Mouse (Mus musculus) lung, postnatal 0 days (tissue): Measurements from ENCODE around the gene Inhba. TPM values are rescaled to one million over a fixed set of nuclear protein-coding genes. Genes with fewer than 3 reads are reported as not detected.

Source experiments
- ATAC-seq: fragments of 200-750 bp; cut with Nextera tagmentation; 2 replicates; pipeline ENCODE4 v1.8.0; 2017; ENCODE audit warnings: moderate library complexity
- DNase-seq: peaks from one replicate; pipeline ENCODE4 v3.0.0-alpha.2; 2016; ENCODE audit warnings: low spot score
- H3K27ac ChIP-seq: fragments of 300-500 bp; sonication (generic); 2 replicates; pipeline ENCODE4 v1.5.1; 2014; ENCODE audit warnings: antibody characterized with exemption, mild to moderate bottlenecking, low read length, mixed read lengths
- H3K27me3 ChIP-seq: fragments of 300-500 bp; sonication (generic); replicated peaks from 2 replicates; pipeline ENCODE4 v1.6.1; 2014; ENCODE audit warnings: low read length, mixed read lengths; ENCODE audit not compliant: insufficient read depth
- H3K36me3 ChIP-seq: fragments of 300-500 bp; sonication (generic); 2 replicates; pipeline ENCODE4 v1.6.1; 2014; ENCODE audit warnings: low read length, mixed read lengths; ENCODE audit not compliant: insufficient read depth
- H3K4me1 ChIP-seq: fragments of 300-500 bp; sonication (generic); 2 replicates; pipeline ENCODE4 v1.6.1; 2014; ENCODE audit warnings: antibody characterized with exemption, low read depth, low read length, mixed read lengths; ENCODE audit not compliant: insufficient read depth
- H3K4me2 ChIP-seq: fragments of 300-500 bp; sonication (generic); replicated peaks from 2 replicates; pipeline ENCODE4 v1.6.1; 2014; ENCODE audit warnings: low read depth, mild to moderate bottlenecking, low read length, moderate library complexity, mixed read lengths
- H3K4me3 ChIP-seq: fragments of 300-500 bp; sonication (generic); 2 replicates; pipeline ENCODE4 v1.5.1; 2014; ENCODE audit warnings: low read depth, low read length
- H3K9ac ChIP-seq: fragments of 300-500 bp; sonication (generic); replicated peaks from 2 replicates; pipeline ENCODE4 v1.6.1; 2014; ENCODE audit warnings: low read depth, mild to moderate bottlenecking
- H3K9me3 ChIP-seq: fragments of 300-500 bp; sonication (generic); 2 replicates; pipeline ENCODE4 v1.6.1; 2016; ENCODE audit warnings: low read length, mixed read lengths
- CTCF ChIP-seq: IDR thresholded peaks from 2 replicates; pipeline ENCODE4 v1.5.1; 2016; ENCODE audit warnings: antibody characterized with exemption, mild to moderate bottlenecking
- EP300 ChIP-seq: IDR thresholded peaks from 2 replicates; pipeline ENCODE4 v1.6.1; 2016; ENCODE audit warnings: antibody characterized with exemption, mild to moderate bottlenecking, control low read depth
- WGBS: fragments of 180-500 bp; shearing (Covaris S2); extraction: QIAGEN DNeasy Blood & Tissue Kit; methylation state at CpG from one replicate; pipeline ENCODE4 v1.1.7; 2014; 5-methylcytosine and 5-hydroxymethylcytosine counted together
- polyA plus RNA-seq: library from polyadenylated mRNA; unstranded; fragments of >200 nt; fragmentation: Nextera tagmentation; extraction: Ambion mirVana; gene quantifications from 2 replicates; pipeline ENCODE4 v1.2.1, GENCODE M21; 2015

Gene Inhba
- polyA plus RNA-seq, 1 experiment from 2014 or later = 1.1 TPM

DNA sequence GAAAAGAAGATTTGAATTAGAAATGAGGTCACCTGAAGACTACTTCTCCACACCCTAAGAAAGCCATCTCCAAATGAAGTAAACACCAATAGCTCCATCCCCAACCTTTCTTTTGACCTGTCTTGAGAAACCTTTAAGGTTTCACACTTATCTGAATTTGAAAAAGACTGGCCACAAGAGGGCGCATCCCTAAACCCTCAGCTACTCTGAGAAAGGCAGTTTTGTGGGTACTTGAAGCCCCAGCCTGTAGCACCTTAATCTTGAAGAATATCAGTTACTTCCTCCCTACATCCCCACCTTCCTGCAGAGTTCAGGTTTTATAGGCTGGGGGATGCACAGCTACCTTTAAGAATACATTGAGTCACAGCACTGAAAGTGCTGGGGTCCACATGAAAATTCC lies 9.0 kb downstream of the Inhba start:
- no peak overlapping the region for H3K27ac ChIP-seq
- no peak overlapping the region for H3K4me2 ChIP-seq
- 3% methylated on average over 1 of the region's 1 CpGs for WGBS
- DNase-seq (peak; percentile 68), ATAC-seq (0 out of 2 replicates have a peak, but pooled peaks have one; percentile 28)
- no peak overlapping the region for H3K9ac ChIP-seq
- TF ChIP-seq EP300 = no peak
- TF ChIP-seq CTCF = peak; percentile 78
- no peaks in the 10 kb centered on the region for H3K36me3 ChIP-seq
- no peaks in the 10 kb centered on the region for H3K27me3 ChIP-seq
- peaks cover 7% of the 10 kb centered on the region; the same call in 1 of the 2 replicates for H3K4me1 ChIP-seq
- H3K9me3 ChIP-seq = no peaks in the 10 kb centered on the region
- H3K4me3 ChIP-seq = no peak overlapping the region

- Histone ChIP-seq H3K9me3 (no peaks in the 10 kb centered on the region), H3K4me2 (no peak overlapping the region), H3K27me3 (no peaks in the 10 kb centered on the region), H3K27ac (no peak overlapping the region), H3K4me1 (peaks cover 7% of the 10 kb centered on the region; the same call in 1 of the 2 replicates), H3K4me3 (no peak overlapping the region), H3K36me3 (no peaks in the 10 kb centered on the region), H3K9ac (no peak overlapping the region)
- WGBS = 25% methylated on average over 6 of the region's 6 CpGs
- ATAC-seq = no peak
- no peak for DNase-seq
- TF ChIP-seq CTCF (no peak), EP300 (no peak)
Observed at GRCm38 (mm10) chr13:16021181-16021580, 9.5 kb downstream of the Inhba start.

GRCm38 (mm10) chr13:16021849-16022248 lies 10.2 kb downstream of the Inhba start:
- TF ChIP-seq EP300 (no peak), CTCF (no peak)
- no peak for ATAC-seq
- DNase-seq = no peak
- no peak overlapping the region for H3K4me2 ChIP-seq
- no peaks in the 10 kb centered on the region for H3K36me3 ChIP-seq
- H3K27ac ChIP-seq = no peak overlapping the region
- no peaks in the 10 kb centered on the region for H3K9me3 ChIP-seq
- peaks cover 7% of the 10 kb centered on the region; the same call in 1 of the 2 replicates for H3K4me1 ChIP-seq
- H3K27me3 ChIP-seq = no peaks in the 10 kb centered on the region
- WGBS = 81% methylated on average over 7 of the region's 7 CpGs
- H3K9ac ChIP-seq = no peak overlapping the region
- no peak overlapping the region for H3K4me3 ChIP-seq

DNA sequence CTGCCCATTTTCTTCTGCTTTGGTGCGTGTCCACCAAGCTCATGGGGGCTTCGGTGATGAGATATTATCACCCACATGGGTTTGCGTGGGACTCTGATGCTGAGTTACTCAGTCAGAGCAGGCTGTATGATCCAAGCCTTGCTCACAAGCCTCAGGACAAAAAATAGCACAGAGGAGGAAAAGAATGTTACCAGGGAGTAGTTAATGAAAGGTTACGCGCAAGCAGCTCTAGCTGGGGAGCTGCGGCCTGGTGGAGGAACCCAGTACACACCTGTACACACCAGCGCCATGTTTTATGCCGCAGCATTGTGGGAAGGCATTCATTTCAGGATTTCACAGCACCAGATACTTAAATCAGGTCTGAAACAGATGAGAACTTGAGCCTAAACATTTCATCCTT lies 10.9 kb downstream of the Inhba start:
- DNase-seq (no peak), ATAC-seq (no peak)
- Histone ChIP-seq H3K9me3 (no peaks in the 10 kb centered on the region), H3K4me2 (no peak overlapping the region), H3K4me1 (peaks cover 5% of the 10 kb centered on the region; the same call in 1 of the 2 replicates), H3K9ac (no peak overlapping the region), H3K36me3 (no peaks in the 10 kb centered on the region), H3K27me3 (no peaks in the 10 kb centered on the region), H3K27ac (no peak overlapping the region), H3K4me3 (no peak overlapping the region)
- TF ChIP-seq EP300 (no peak), CTCF (no peak)
- WGBS = 90% methylated on average over 8 of the region's 8 CpGs

GRCm38 (mm10) chr13:16023070-16024039 lies 11.7 kb downstream of the Inhba start:
- H3K9ac ChIP-seq = no peak overlapping the region
- ATAC-seq (no peak), DNase-seq (no peak)
- H3K27ac ChIP-seq = no peak overlapping the region
- TF ChIP-seq EP300 = no peak
- TF ChIP-seq CTCF = peak; percentile 24
- no peak overlapping the region for H3K4me3 ChIP-seq
- H3K36me3 ChIP-seq = no peaks in the 10 kb centered on the region
- H3K9me3 ChIP-seq = no peaks in the 10 kb centered on the region
- H3K27me3 ChIP-seq = no peaks in the 10 kb centered on the region
- no peak overlapping the region for H3K4me2 ChIP-seq
- WGBS = 56% methylated on average over 13 of the region's 13 CpGs
- H3K4me1 ChIP-seq = no peaks in the 10 kb centered on the region

DNA sequence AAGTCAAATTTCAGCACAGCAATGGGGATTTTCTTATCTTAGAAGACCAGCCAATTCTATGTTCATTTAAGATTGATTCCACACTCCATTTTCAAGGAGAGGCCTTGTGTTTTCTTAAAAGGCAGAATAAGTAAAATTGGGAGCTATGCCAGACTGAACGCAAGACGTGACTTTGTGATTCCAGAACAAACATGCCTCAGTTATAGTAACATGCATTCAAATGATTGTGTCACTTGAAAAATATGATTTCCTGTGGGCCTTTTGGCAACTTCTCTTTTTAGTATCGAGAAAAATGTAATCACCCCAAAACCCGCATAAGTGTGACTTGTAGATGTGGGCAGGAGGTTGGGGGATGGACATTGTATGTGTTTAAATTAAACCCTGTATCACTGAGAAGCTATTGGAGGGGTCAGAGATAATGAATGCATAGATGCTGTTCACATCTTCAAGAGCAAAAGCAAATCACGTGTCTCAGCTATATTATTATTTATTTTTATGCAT lies 19.0 kb downstream of the Inhba start:
- no peak for ATAC-seq
- 27% methylated on average over 5 of the region's 5 CpGs for WGBS
- no peak overlapping the region for H3K9ac ChIP-seq
- no peak for TF ChIP-seq EP300
- TF ChIP-seq CTCF = no peak
- no peak overlapping the region for H3K4me2 ChIP-seq
- H3K4me1 ChIP-seq = no peaks in the 10 kb centered on the region
- no peak overlapping the region for H3K27ac ChIP-seq
- no peaks in the 10 kb centered on the region for H3K36me3 ChIP-seq
- H3K9me3 ChIP-seq = no peaks in the 10 kb centered on the region
- H3K27me3 ChIP-seq = no peaks in the 10 kb centered on the region
- no peak overlapping the region for H3K4me3 ChIP-seq
- DNase-seq = no peak
